Comparison of ENCODE assay signal across 17 mouse cellular contexts in the genomic region with DNA sequence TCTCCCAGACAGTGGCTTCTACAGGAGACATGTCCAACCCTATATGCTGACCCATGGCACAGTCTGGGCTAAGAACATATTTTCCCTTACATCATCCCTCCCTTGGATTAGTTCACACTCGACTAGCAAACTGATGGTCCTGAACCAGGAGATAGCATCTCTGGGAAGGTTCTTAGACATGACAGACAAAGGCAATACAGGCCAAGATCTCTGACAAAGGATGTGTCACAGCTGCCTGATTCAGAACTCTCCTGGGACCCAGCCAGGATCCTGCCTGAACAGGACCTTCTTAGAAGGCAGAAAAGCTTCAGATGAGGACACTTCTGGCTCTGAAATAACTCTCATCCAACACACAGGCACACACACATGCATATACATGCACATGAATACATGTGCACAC. TPM values are rescaled to one million over a fixed set of nuclear protein-coding genes. Genes with fewer than 3 reads are reported as not detected.
DNase-seq lines count a peak whose midpoint lies in the region; ATAC-seq lines count a peak whose summit lies in the region.
"Had no signal": no experiment of that assay in that cellular context is flagged by ENCODE, and none has a peak within 500 bp of the region (broad histone marks: within the 10 kb centered on the region; RNA-seq: fewer than 3 reads in every experiment).

No protein-coding gene starts in this region.

- no peak for ATAC-seq in kidney, embryonic 16.5 days (ENCODE audit: low FRiP score, low TSS enrichment)
- no peak for ATAC-seq in neural tube, embryonic 13.5 days (ENCODE audit: low read depth)
- no peak for ATAC-seq in neural tube, embryonic 15.5 days (ENCODE audit: low FRiP score)
- ATAC-seq: inflammation-experienced regulatory T-cells, adult 6 months; liver, embryonic 12.5 days; midbrain, embryonic 15.5 days had no signal

- WGBS in kidney, embryonic 16.5 days: 34% methylated on average over 1 of the region's 1 CpGs
- 75% methylated on average over 1 of the region's 1 CpGs for WGBS in neural tube, embryonic 13.5 days
- WGBS in neural tube, embryonic 15.5 days: 77% methylated on average over 1 of the region's 1 CpGs

- H3K27me3 ChIP-seq in kidney, embryonic 16.5 days (ENCODE audit: insufficient read depth, low read length): no peaks in the 10 kb centered on the region
- H3K27me3 ChIP-seq in neural tube, embryonic 13.5 days: no peaks in the 10 kb centered on the region
- H3K27me3 ChIP-seq in neural tube, embryonic 15.5 days (replicated peaks): no peaks in the 10 kb centered on the region
- H3K27me3 ChIP-seq: liver, embryonic 12.5 days; midbrain, embryonic 15.5 days had no signal

- peak overlapping the region; percentile 16; the same call in 1 of the 2 replicates for H3K27ac ChIP-seq in kidney, embryonic 16.5 days (ENCODE audit: low read length)
- H3K27ac ChIP-seq in neural tube, embryonic 13.5 days (replicated peaks): no peak overlapping the region
- H3K27ac ChIP-seq in neural tube, embryonic 15.5 days (replicated peaks): no peak overlapping the region
- H3K27ac ChIP-seq: limb, embryonic 10.5 days; liver, embryonic 12.5 days; macrophage; midbrain, embryonic 15.5 days had no signal

- H3K4me3 ChIP-seq in kidney, embryonic 16.5 days (ENCODE audit: low read length): no peak overlapping the region
- H3K4me3 ChIP-seq in neural tube, embryonic 13.5 days: no peak overlapping the region
- H3K4me3 ChIP-seq in neural tube, embryonic 15.5 days (replicated peaks): no peak overlapping the region
- H3K4me3 ChIP-seq: limb, embryonic 10.5 days; liver, embryonic 12.5 days; midbrain, embryonic 15.5 days had no signal

- no peak for DNase-seq in kidney, postnatal 25 days
- peak; percentile 19 for DNase-seq in adipocyte (ENCODE audit: low spot score)
- DNase-seq in fat pad, adult 2 months (ENCODE audit: extremely low read depth, low read depth, low spot score): peak; percentile 57
- no peak for DNase-seq in thymus, postnatal 36 days
- no peak for DNase-seq in urinary bladder, adult 2 months (ENCODE audit: low spot score)
- DNase-seq: cerebellum, postnatal 14 days; kidney, postnatal 14 days; layer of hippocampus, postnatal 36 days; thymus, postnatal 14 days had no signal

- peaks cover 13% of the 10 kb centered on the region for H3K4me1 ChIP-seq in kidney, embryonic 16.5 days (ENCODE audit: insufficient read depth, low read length)
- H3K4me1 ChIP-seq in neural tube, embryonic 13.5 days (replicated peaks): 0 out of 2 replicates have a peak, but pooled peaks cover 4% of the 10 kb centered on the region
- H3K4me1 ChIP-seq in neural tube, embryonic 15.5 days: no peaks in the 10 kb centered on the region
- H3K4me1 ChIP-seq: limb, embryonic 10.5 days; midbrain, embryonic 15.5 days had no signal

- no peak overlapping the region for H3K4me2 ChIP-seq in kidney, embryonic 16.5 days (replicated peaks; ENCODE audit: low read depth, low read length)
- H3K4me2 ChIP-seq in neural tube, embryonic 13.5 days: no peak overlapping the region
- no peak overlapping the region for H3K4me2 ChIP-seq in neural tube, embryonic 15.5 days
- H3K4me2 ChIP-seq: liver, embryonic 12.5 days; midbrain, embryonic 15.5 days had no signal

- no peaks in the 10 kb centered on the region for H3K9me3 ChIP-seq in kidney, embryonic 16.5 days (ENCODE audit: low read length)
- H3K9me3 ChIP-seq in neural tube, embryonic 13.5 days: no peaks in the 10 kb centered on the region
- H3K9me3 ChIP-seq in neural tube, embryonic 15.5 days (replicated peaks): no peaks in the 10 kb centered on the region
- H3K9me3 ChIP-seq: limb, embryonic 10.5 days; liver, embryonic 12.5 days; midbrain, embryonic 15.5 days had no signal

- H3K36me3 ChIP-seq in kidney, embryonic 16.5 days (ENCODE audit: insufficient read depth, low read length): peaks cover 36% of the 10 kb centered on the region
- H3K36me3 ChIP-seq in neural tube, embryonic 13.5 days: no peaks in the 10 kb centered on the region
- H3K36me3 ChIP-seq in neural tube, embryonic 15.5 days: no peaks in the 10 kb centered on the region
- H3K36me3 ChIP-seq: midbrain, embryonic 15.5 days had no signal

- H3K9ac ChIP-seq in kidney, embryonic 16.5 days (replicated peaks; ENCODE audit: low read length): no peak overlapping the region
- H3K9ac ChIP-seq in neural tube, embryonic 13.5 days: 0 out of 2 replicates have a peak overlapping the region, but pooled peaks have one; percentile 22
- no peak overlapping the region for H3K9ac ChIP-seq in neural tube, embryonic 15.5 days (replicated peaks)
- H3K9ac ChIP-seq: liver, embryonic 12.5 days; midbrain, embryonic 15.5 days had no signal

RNA-seq across cellular contexts. Expression of a gene that starts 52.5 kb away (rescaled TPM):
- polyA plus RNA-seq in kidney, embryonic 16.5 days (2015; fragmentation: Nextera tagmentation; extraction: Ambion mirVana): 58.4 and 60.3 TPM in 2 replicates
- 33.9 and 34.9 TPM in 2 replicates for polyA plus RNA-seq in neural tube, embryonic 13.5 days (2015; fragmentation: Nextera tagmentation; extraction: Ambion mirVana)
- 37.9 and 39.2 TPM in 2 replicates for polyA plus RNA-seq in neural tube, embryonic 15.5 days (2015; fragmentation: Nextera tagmentation; extraction: Ambion mirVana)
- polyA plus RNA-seq in urinary bladder, adult 2 months (2012; rRNA removed): 12.4 and 12.9 TPM in 2 replicates

Comparison
In these comparisons a context has a peak if more than half of its experiments do, and no peak if none do; other contexts are left out.
1. DNase-seq: peak in adipocyte (single experiment) and fat pad, adult 2 months (single experiment); none in kidney, postnatal 25 days (0 of 2), thymus, postnatal 36 days (0 of 2) and urinary bladder, adult 2 months (single experiment).